Mouse (Mus musculus) hindbrain, postnatal 0 days (tissue): ENCODE measurements around the gene AI464131. TPM values are rescaled to one million over a fixed set of nuclear protein-coding genes. Genes with fewer than 3 reads are reported as not detected.

Experiments used
- ATAC-seq: fragments of 200-750 bp; cut with Nextera tagmentation; 2 replicates; pipeline ENCODE4 v1.8.0; 2017; ENCODE audit warnings: mild to moderate bottlenecking, moderate TSS enrichment, moderate library complexity
- DNase-seq: peaks from one replicate; pipeline ENCODE4 v3.0.0-alpha.2; 2015; ENCODE audit warnings: low spot score
- H3K27ac ChIP-seq: fragments of 300-500 bp; sonication (generic); 2 replicates; pipeline ENCODE4 v1.5.1; 2014; ENCODE audit warnings: mild to moderate bottlenecking
- H3K27me3 ChIP-seq: fragments of 300-500 bp; sonication (generic); 2 replicates; pipeline ENCODE4 v1.6.1; 2014; ENCODE audit warnings: low read length, mixed read lengths; ENCODE audit not compliant: insufficient read depth
- H3K36me3 ChIP-seq: fragments of 300-500 bp; sonication (generic); 2 replicates; pipeline ENCODE4 v1.6.1; 2014; ENCODE audit warnings: low read length, mixed read lengths; ENCODE audit not compliant: insufficient read depth
- H3K4me1 ChIP-seq: fragments of 300-500 bp; sonication (generic); 2 replicates; pipeline ENCODE4 v1.6.1; 2014; ENCODE audit warnings: antibody characterized with exemption, low read length, mixed read lengths; ENCODE audit not compliant: insufficient read depth
- H3K4me2 ChIP-seq: fragments of 300-500 bp; sonication (generic); 2 replicates; pipeline ENCODE4 v1.6.1; 2014; ENCODE audit warnings: low read depth, mild to moderate bottlenecking, low read length, moderate library complexity, mixed read lengths
- H3K4me3 ChIP-seq: fragments of 300-500 bp; sonication (generic); 2 replicates; pipeline ENCODE4 v1.5.1; 2014; ENCODE audit warnings: low read length
- H3K9ac ChIP-seq: fragments of 300-500 bp; sonication (generic); replicated peaks from 2 replicates; pipeline ENCODE4 v1.6.1; 2014; ENCODE audit warnings: mild to moderate bottlenecking, low read length, moderate library complexity, mixed read lengths
- H3K9me3 ChIP-seq: fragments of 300-500 bp; sonication (generic); 2 replicates; pipeline ENCODE4 v1.6.1; 2016; ENCODE audit warnings: low read length, mixed read lengths
- CTCF ChIP-seq: IDR thresholded peaks from 2 replicates; pipeline ENCODE4 v1.5.1; 2016; ENCODE audit warnings: antibody characterized with exemption, control low read depth, low read depth
- WGBS: fragments of 180-500 bp; shearing (Covaris S2); extraction: QIAGEN DNeasy Blood & Tissue Kit; methylation state at CpG from one replicate; pipeline ENCODE4 v1.1.7; 2014; 5-methylcytosine and 5-hydroxymethylcytosine counted together
- polyA plus RNA-seq: library from polyadenylated mRNA; unstranded; fragments of >200 nt; fragmentation: Nextera tagmentation; extraction: Ambion mirVana; gene quantifications from 2 replicates; pipeline ENCODE4 v1.2.1, GENCODE M21; 2015
- total RNA-seq: library from RNA; depleted of rRNA; stranded (reverse); fragments of >200 nt; gene quantifications from 2 replicates; pipeline ENCODE4 v1.2.3, GENCODE M21; 2014

The AI464131 gene
- total and polyA plus RNA-seq, 2 experiments from 2014 or later = 22.9 to 62.4 TPM

DNA sequence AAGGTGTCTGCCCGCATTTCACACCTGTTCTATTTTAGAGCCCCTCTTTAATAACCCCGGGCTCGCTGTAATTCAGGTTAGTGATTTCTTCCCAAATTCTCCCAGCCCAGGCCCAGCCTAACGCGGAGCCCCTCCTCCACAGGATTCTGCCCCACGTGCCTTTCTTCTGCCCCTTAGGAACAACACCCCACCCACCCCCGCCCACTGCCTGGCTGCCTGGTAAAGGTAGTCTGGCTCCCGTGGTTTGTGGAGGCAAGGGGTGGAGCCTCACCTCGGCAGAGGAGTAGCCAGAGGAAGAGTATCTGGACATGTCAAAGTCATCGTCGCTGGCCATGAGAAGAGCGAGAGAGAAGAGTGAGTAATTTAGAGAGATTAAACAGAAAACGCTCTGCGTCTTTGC is 17.8 kb upstream of the AI464131 start:
- WGBS = 61% methylated on average over 14 of the region's 14 CpGs
- H3K4me1 ChIP-seq = no peaks in the 10 kb centered on the region
- no peaks in the 10 kb centered on the region for H3K27me3 ChIP-seq
- H3K4me3 ChIP-seq = no peak overlapping the region
- H3K4me2 ChIP-seq = no peak overlapping the region
- H3K36me3 ChIP-seq = peaks cover 17% of the 10 kb centered on the region; the same call in 1 of the 2 replicates
- no peak for DNase-seq
- TF ChIP-seq CTCF = no peak
- no peak overlapping the region for H3K9ac ChIP-seq
- H3K27ac ChIP-seq = no peak overlapping the region
- no peak for ATAC-seq
- H3K9me3 ChIP-seq = no peaks in the 10 kb centered on the region

DNA sequence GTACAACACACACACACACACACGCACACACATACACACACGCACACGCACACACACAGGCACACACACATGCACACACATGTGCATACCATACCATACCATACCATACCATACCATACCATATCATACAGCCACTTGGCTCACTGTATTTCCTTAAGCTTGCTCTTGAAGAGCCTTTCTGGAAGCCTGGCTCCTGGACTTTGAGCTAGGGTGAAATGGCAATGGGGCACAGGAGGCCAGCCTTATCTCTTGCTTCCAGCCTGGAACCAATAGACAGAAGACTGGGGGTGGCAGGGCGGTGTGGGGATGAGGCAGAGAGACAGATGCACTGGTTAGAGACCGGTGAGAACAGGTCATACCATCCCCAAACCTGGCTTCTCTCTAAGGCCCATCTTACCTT is 16.3 kb upstream of the AI464131 start:
- WGBS = 96% methylated on average over 5 of the region's 5 CpGs
- Histone ChIP-seq H3K27ac (no peak overlapping the region), H3K4me2 (no peak overlapping the region), H3K4me3 (no peak overlapping the region), H3K4me1 (no peaks in the 10 kb centered on the region), H3K9me3 (no peaks in the 10 kb centered on the region), H3K27me3 (no peaks in the 10 kb centered on the region), H3K9ac (no peak overlapping the region), H3K36me3 (peaks cover 17% of the 10 kb centered on the region; the same call in 1 of the 2 replicates)
- ATAC-seq (no peak), DNase-seq (no peak)
- TF ChIP-seq CTCF = no peak

DNA sequence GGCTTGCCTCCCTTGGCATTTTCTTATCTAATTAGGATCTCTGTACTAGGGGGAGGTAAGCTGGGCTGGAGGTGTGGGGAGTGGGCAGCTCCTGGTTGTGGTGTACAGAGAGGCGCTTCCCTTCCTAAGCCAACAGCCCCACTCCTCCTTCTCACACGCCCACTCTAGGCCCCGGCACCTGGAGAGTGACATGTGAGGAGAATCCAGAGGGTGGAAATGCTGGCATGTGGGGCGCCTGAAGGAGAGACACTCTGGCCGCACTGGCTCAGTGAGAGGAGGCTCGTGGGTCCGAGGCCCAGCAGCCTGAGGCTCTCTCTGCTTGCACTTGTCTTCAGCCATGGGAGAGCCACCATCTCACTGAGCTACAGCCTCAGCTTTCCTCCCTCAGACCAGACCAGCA is 15.5 kb upstream of the AI464131 start:
- Histone ChIP-seq H3K9ac (no peak overlapping the region), H3K9me3 (no peaks in the 10 kb centered on the region), H3K27me3 (no peaks in the 10 kb centered on the region), H3K4me3 (no peak overlapping the region), H3K4me1 (peaks cover 4% of the 10 kb centered on the region; the same call in 1 of the 2 replicates), H3K27ac (no peak overlapping the region), H3K36me3 (peaks cover 17% of the 10 kb centered on the region; the same call in 1 of the 2 replicates), H3K4me2 (no peak overlapping the region)
- DNase-seq (no peak), ATAC-seq (no peak)
- WGBS = 82% methylated on average over 7 of the region's 7 CpGs
- no peak for TF ChIP-seq CTCF

DNA sequence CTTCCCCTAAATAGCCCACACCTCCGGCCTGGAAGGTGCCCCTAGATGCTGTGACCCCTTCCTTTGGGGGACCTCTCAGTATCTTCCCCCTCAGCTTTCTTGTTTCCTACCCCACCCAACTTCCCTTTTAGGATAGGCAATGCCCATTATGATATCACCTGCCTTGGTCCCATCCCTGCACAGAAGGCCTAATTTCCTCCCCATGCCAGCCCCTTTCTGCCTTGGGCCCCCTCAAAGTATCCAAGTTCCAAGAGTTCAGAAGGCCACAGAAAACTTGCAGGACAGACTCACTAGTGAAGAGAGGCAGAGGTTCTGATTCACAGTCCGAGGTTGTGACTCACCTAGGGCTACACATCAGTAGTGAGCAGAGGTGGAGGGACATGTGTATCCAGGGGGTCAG is 14.4 kb upstream of the AI464131 start, which contains the start of gene 1110017D15Rik:
TSS of gene 1110017D15Rik (minus strand) at position 101 of the 400 bp plus-strand sequence.
- Histone ChIP-seq H3K9ac (no peak within 1 kb of the TSS), H3K9me3 (no peaks in the 10 kb centered on the region), H3K27ac (no peak within 1 kb of the TSS), H3K4me1 (peaks cover 6% of the 10 kb centered on the region; the same call in 1 of the 2 replicates), H3K4me2 (no peak within 1 kb of the TSS), H3K4me3 (no peak within 1 kb of the TSS), H3K36me3 (peaks cover 17% of the 10 kb centered on the region; the same call in 1 of the 2 replicates), H3K27me3 (no peaks in the 10 kb centered on the region)
- DNase-seq = no peak
- 90% methylated on average over 2 of the region's 2 CpGs for WGBS
- TF ChIP-seq CTCF = no peak
- no peak for ATAC-seq

DNA sequence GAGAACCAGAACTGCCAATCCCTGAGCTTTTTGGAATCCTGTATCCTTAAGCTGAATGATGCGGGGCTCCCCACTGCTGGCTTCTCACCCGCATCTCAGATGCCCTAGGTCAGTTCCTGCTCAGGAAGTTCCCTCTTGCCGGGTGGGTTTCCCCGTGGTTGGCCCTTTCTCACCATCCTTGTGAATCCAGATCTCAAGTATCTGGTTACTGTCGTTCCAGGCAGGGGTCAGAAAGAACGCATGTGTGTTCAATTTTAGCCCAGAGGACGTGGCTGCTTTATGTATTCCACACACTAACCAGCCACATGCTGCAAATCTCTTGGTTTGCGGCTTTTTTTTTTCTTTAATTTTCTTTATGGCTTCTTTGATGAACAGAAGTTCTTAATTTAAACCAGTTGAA is 10.8 kb upstream of the AI464131 start:
- ATAC-seq = peak; percentile 41; the same call in 1 of the 2 replicates

DNA sequence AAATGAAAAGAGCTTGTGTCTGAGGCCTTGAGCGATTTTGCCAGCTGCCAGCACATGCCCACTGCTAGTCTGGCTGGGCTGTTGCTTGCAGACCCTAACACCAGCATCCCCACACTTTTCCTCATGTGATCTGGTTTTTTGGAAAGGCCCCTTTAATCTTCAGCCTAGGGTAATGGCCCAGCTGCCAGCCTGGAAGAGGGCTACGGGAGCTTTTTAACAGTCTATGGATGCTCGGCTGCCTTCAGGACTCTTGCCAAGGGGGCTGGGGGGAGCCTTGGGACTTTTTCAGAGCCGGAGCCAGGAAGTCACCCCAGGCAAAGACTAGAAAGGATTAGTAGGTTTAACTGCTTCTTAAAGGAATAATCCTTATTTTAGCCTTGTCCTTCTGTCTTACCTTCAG is 10.4 kb upstream of the AI464131 start:
- peak; percentile 73 for ATAC-seq

More for the DNA sequence above, 10.8 kb upstream of the AI464131 start:
- H3K27me3 ChIP-seq = no peaks in the 10 kb centered on the region
- no peak for TF ChIP-seq CTCF
- no peaks in the 10 kb centered on the region for H3K9me3 ChIP-seq
- peaks cover 6% of the 10 kb centered on the region; the same call in 1 of the 2 replicates for H3K4me1 ChIP-seq
- peak; percentile 37 for DNase-seq
- no peaks in the 10 kb centered on the region for H3K36me3 ChIP-seq
- H3K4me2 ChIP-seq = peak overlapping the region; percentile 33
- WGBS = 16% methylated on average over 8 of the region's 8 CpGs
- H3K9ac ChIP-seq = 0 out of 2 replicates have a peak overlapping the region, but pooled peaks have one; percentile 9
- peak overlapping the region; percentile 58; the same call in 1 of the 2 replicates for H3K27ac ChIP-seq
- H3K4me3 ChIP-seq = no peak overlapping the region

DNA sequence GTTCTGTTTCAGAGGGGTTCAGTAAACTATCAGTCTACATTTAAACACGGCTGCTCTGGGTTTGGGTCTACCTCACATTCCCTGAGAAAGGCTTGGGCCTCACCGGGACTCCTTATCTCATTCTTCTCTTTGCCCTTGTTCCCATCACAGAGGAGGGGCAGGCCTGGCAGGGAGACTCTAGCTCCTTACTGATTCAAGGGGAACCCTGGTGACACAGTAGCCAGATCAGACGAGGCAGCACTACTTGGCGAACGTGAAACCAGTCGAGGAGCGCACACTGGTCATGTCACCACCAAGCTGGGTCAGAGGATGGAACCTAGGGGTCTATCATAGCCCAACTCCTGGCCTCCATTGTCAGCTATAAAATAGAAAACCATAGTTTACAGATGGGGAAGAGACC is 5.1 kb upstream of the AI464131 start:
- Histone ChIP-seq H3K4me3 (no peak overlapping the region), H3K4me1 (peaks cover 14% of the 10 kb centered on the region; the same call in 1 of the 2 replicates), H3K36me3 (no peaks in the 10 kb centered on the region), H3K9ac (no peak overlapping the region), H3K27me3 (no peaks in the 10 kb centered on the region), H3K4me2 (peak overlapping the region; percentile 90; the same call in 1 of the 2 replicates), H3K9me3 (no peaks in the 10 kb centered on the region), H3K27ac (no peak overlapping the region)
- ATAC-seq (no peak), DNase-seq (no peak)
- no peak for TF ChIP-seq CTCF
- 43% methylated on average over 7 of the region's 7 CpGs for WGBS

More for the DNA sequence above, 10.4 kb upstream of the AI464131 start:
- Histone ChIP-seq H3K4me3 (no peak overlapping the region), H3K36me3 (no peaks in the 10 kb centered on the region), H3K9ac (0 out of 2 replicates have a peak overlapping the region, but pooled peaks have one; percentile 9), H3K27ac (peak overlapping the region; percentile 58), H3K4me2 (peak overlapping the region; percentile 33), H3K4me1 (peaks cover 6% of the 10 kb centered on the region; the same call in 1 of the 2 replicates), H3K9me3 (no peaks in the 10 kb centered on the region), H3K27me3 (no peaks in the 10 kb centered on the region)
- no peak for TF ChIP-seq CTCF
- 15% methylated on average over 4 of the region's 4 CpGs for WGBS
- peak; percentile 78 for DNase-seq
